Mouse (Mus musculus) hindbrain, postnatal 0 days (tissue): ENCODE measurements around the gene Rnaseh2a. TPM values are rescaled to one million over a fixed set of nuclear protein-coding genes. Genes with fewer than 3 reads are reported as not detected.

Source experiments
- ATAC-seq: fragments of 200-750 bp; cut with Nextera tagmentation; 2 replicates; pipeline ENCODE4 v1.8.0; 2017; ENCODE audit warnings: mild to moderate bottlenecking, moderate TSS enrichment, moderate library complexity
- DNase-seq: peaks from one replicate; pipeline ENCODE4 v3.0.0-alpha.2; 2015; ENCODE audit warnings: low spot score
- H3K27ac ChIP-seq: fragments of 300-500 bp; sonication (generic); 2 replicates; pipeline ENCODE4 v1.5.1; 2014; ENCODE audit warnings: mild to moderate bottlenecking
- H3K27me3 ChIP-seq: fragments of 300-500 bp; sonication (generic); 2 replicates; pipeline ENCODE4 v1.6.1; 2014; ENCODE audit warnings: low read length, mixed read lengths; ENCODE audit not compliant: insufficient read depth
- H3K36me3 ChIP-seq: fragments of 300-500 bp; sonication (generic); 2 replicates; pipeline ENCODE4 v1.6.1; 2014; ENCODE audit warnings: low read length, mixed read lengths; ENCODE audit not compliant: insufficient read depth
- H3K4me1 ChIP-seq: fragments of 300-500 bp; sonication (generic); 2 replicates; pipeline ENCODE4 v1.6.1; 2014; ENCODE audit warnings: antibody characterized with exemption, low read length, mixed read lengths; ENCODE audit not compliant: insufficient read depth
- H3K4me2 ChIP-seq: fragments of 300-500 bp; sonication (generic); 2 replicates; pipeline ENCODE4 v1.6.1; 2014; ENCODE audit warnings: low read depth, mild to moderate bottlenecking, low read length, moderate library complexity, mixed read lengths
- H3K4me3 ChIP-seq: fragments of 300-500 bp; sonication (generic); 2 replicates; pipeline ENCODE4 v1.5.1; 2014; ENCODE audit warnings: low read length
- H3K9ac ChIP-seq: fragments of 300-500 bp; sonication (generic); replicated peaks from 2 replicates; pipeline ENCODE4 v1.6.1; 2014; ENCODE audit warnings: mild to moderate bottlenecking, low read length, moderate library complexity, mixed read lengths
- H3K9me3 ChIP-seq: fragments of 300-500 bp; sonication (generic); 2 replicates; pipeline ENCODE4 v1.6.1; 2016; ENCODE audit warnings: low read length, mixed read lengths
- CTCF ChIP-seq: IDR thresholded peaks from 2 replicates; pipeline ENCODE4 v1.5.1; 2016; ENCODE audit warnings: antibody characterized with exemption, control low read depth, low read depth
- WGBS: fragments of 180-500 bp; shearing (Covaris S2); extraction: QIAGEN DNeasy Blood & Tissue Kit; methylation state at CpG from one replicate; pipeline ENCODE4 v1.1.7; 2014; 5-methylcytosine and 5-hydroxymethylcytosine counted together
- polyA plus RNA-seq: library from polyadenylated mRNA; unstranded; fragments of >200 nt; fragmentation: Nextera tagmentation; extraction: Ambion mirVana; gene quantifications from 2 replicates; pipeline ENCODE4 v1.2.1, GENCODE M21; 2015
- total RNA-seq: library from RNA; depleted of rRNA; stranded (reverse); fragments of >200 nt; gene quantifications from 2 replicates; pipeline ENCODE4 v1.2.3, GENCODE M21; 2014

Rnaseh2a gene
- total and polyA plus RNA-seq, 2 experiments from 2014 or later: 45.9 to 59.0 TPM

- Histone ChIP-seq H3K4me3 (peak overlapping the region; percentile 19), H3K9ac (0 out of 2 replicates have a peak overlapping the region, but pooled peaks have one; percentile 24), H3K4me1 (peaks cover under 1% of the 10 kb centered on the region; the same call in 1 of the 2 replicates), H3K36me3 (peaks cover 37% of the 10 kb centered on the region; the same call in 1 of the 2 replicates), H3K27me3 (no peaks in the 10 kb centered on the region), H3K27ac (peak overlapping the region; percentile 15; the same call in 1 of the 2 replicates), H3K4me2 (peak overlapping the region; percentile 52), H3K9me3 (no peaks in the 10 kb centered on the region)
- TF ChIP-seq CTCF: peak; percentile 83
- ATAC-seq: peak; percentile 84
- DNase-seq: peak; percentile 87
- 6% methylated on average over 47 of the region's 52 CpGs for WGBS
These were observed 40.9 kb downstream of the Rnaseh2a start for GRCm38 (mm10) chr8:84928456-84929306.

GRCm38 (mm10) chr8:84927513-84927912 is 42.1 kb downstream of the Rnaseh2a start:
- Histone ChIP-seq H3K36me3 (peaks cover 40% of the 10 kb centered on the region; the same call in 1 of the 2 replicates), H3K27ac (no peak overlapping the region), H3K4me2 (no peak overlapping the region), H3K4me3 (no peak overlapping the region), H3K27me3 (no peaks in the 10 kb centered on the region), H3K9me3 (no peaks in the 10 kb centered on the region), H3K4me1 (no peaks in the 10 kb centered on the region; the same call in 1 of the 2 replicates), H3K9ac (no peak overlapping the region)
- 85% methylated on average over 1 of the region's 1 CpGs for WGBS
- TF ChIP-seq CTCF: no peak
- ATAC-seq: no peak
- no peak for DNase-seq

GRCm38 (mm10) chr8:84925557-84925956 is 44.0 kb downstream of the Rnaseh2a start:
- Histone ChIP-seq H3K27ac (no peak overlapping the region), H3K4me3 (no peak overlapping the region), H3K9me3 (no peaks in the 10 kb centered on the region), H3K4me1 (no peaks in the 10 kb centered on the region; the same call in 1 of the 2 replicates), H3K9ac (no peak overlapping the region), H3K4me2 (no peak overlapping the region), H3K27me3 (no peaks in the 10 kb centered on the region), H3K36me3 (peaks cover 56% of the 10 kb centered on the region; the same call in 1 of the 2 replicates)
- TF ChIP-seq CTCF: no peak
- WGBS: 67% methylated on average over 7 of the region's 7 CpGs
- ATAC-seq (no peak), DNase-seq (no peak)

GRCm38 (mm10) chr8:84921596-84921995 is 48.0 kb downstream of the Rnaseh2a start:
- no peaks in the 10 kb centered on the region for H3K9me3 ChIP-seq
- no peak overlapping the region for H3K9ac ChIP-seq
- DNase-seq: no peak
- no peak overlapping the region for H3K4me2 ChIP-seq
- H3K27ac ChIP-seq: no peak overlapping the region
- WGBS: 83% methylated on average over 2 of the region's 2 CpGs
- H3K36me3 ChIP-seq: peaks cover 68% of the 10 kb centered on the region
- no peaks in the 10 kb centered on the region for H3K27me3 ChIP-seq
- no peak overlapping the region for H3K4me3 ChIP-seq
- no peak for TF ChIP-seq CTCF
- H3K4me1 ChIP-seq: no peaks in the 10 kb centered on the region
- ATAC-seq: no peak

- H3K27ac ChIP-seq: no peak overlapping the region
- WGBS: 90% methylated on average over 15 of the region's 15 CpGs
- no peak for TF ChIP-seq CTCF
- no peaks in the 10 kb centered on the region for H3K27me3 ChIP-seq
- no peak overlapping the region for H3K4me3 ChIP-seq
- no peak overlapping the region for H3K4me2 ChIP-seq
- no peaks in the 10 kb centered on the region for H3K4me1 ChIP-seq
- H3K9ac ChIP-seq: no peak overlapping the region
- no peaks in the 10 kb centered on the region for H3K9me3 ChIP-seq
- no peak for DNase-seq
- H3K36me3 ChIP-seq: peaks cover 64% of the 10 kb centered on the region
- no peak for ATAC-seq
These were observed 50.9 kb downstream of the Rnaseh2a start for GRCm38 (mm10) chr8:84918646-84919045.

GRCm38 (mm10) chr8:84917781-84918180 is 51.8 kb downstream of the Rnaseh2a start:
- 33% methylated on average over 20 of the region's 20 CpGs for WGBS
- H3K27me3 ChIP-seq: no peaks in the 10 kb centered on the region
- H3K27ac ChIP-seq: no peak overlapping the region
- ATAC-seq (no peak), DNase-seq (no peak)
- no peak overlapping the region for H3K4me3 ChIP-seq
- TF ChIP-seq CTCF: no peak
- H3K36me3 ChIP-seq: peaks cover 69% of the 10 kb centered on the region
- no peak overlapping the region for H3K4me2 ChIP-seq
- no peak overlapping the region for H3K9ac ChIP-seq
- no peaks in the 10 kb centered on the region for H3K9me3 ChIP-seq
- no peaks in the 10 kb centered on the region for H3K4me1 ChIP-seq

GRCm38 (mm10) chr8:84915269-84915668 is 54.3 kb downstream of the Rnaseh2a start:
- TF ChIP-seq CTCF: no peak
- Histone ChIP-seq H3K9me3 (no peaks in the 10 kb centered on the region), H3K9ac (no peak overlapping the region), H3K4me3 (no peak overlapping the region), H3K4me1 (no peaks in the 10 kb centered on the region), H3K27ac (no peak overlapping the region), H3K36me3 (peaks cover 61% of the 10 kb centered on the region), H3K4me2 (no peak overlapping the region), H3K27me3 (no peaks in the 10 kb centered on the region)
- ATAC-seq: no peak
- no peak for DNase-seq
- WGBS: 93% methylated on average over 8 of the region's 8 CpGs
